Mouse (Mus musculus) hindbrain, postnatal 0 days (tissue): ENCODE results near the gene Zfp260. TPM values are rescaled to one million over a fixed set of nuclear protein-coding genes. Genes with fewer than 3 reads are reported as not detected.
"Not testable (repeated sequence)": the region's sequence is repeated elsewhere in the genome, so short reads cannot be mapped to it uniquely, and the experiment has no call there.

Source experiments
- ATAC-seq: fragments of 200-750 bp; cut with Nextera tagmentation; 2 replicates; pipeline ENCODE4 v1.8.0; 2017; ENCODE audit warnings: mild to moderate bottlenecking, moderate TSS enrichment, moderate library complexity
- DNase-seq: peaks from one replicate; pipeline ENCODE4 v3.0.0-alpha.2; 2015; ENCODE audit warnings: low spot score
- H3K27ac ChIP-seq: fragments of 300-500 bp; sonication (generic); 2 replicates; pipeline ENCODE4 v1.5.1; 2014; ENCODE audit warnings: mild to moderate bottlenecking
- H3K27me3 ChIP-seq: fragments of 300-500 bp; sonication (generic); 2 replicates; pipeline ENCODE4 v1.6.1; 2014; ENCODE audit warnings: low read length, mixed read lengths; ENCODE audit not compliant: insufficient read depth
- H3K36me3 ChIP-seq: fragments of 300-500 bp; sonication (generic); 2 replicates; pipeline ENCODE4 v1.6.1; 2014; ENCODE audit warnings: low read length, mixed read lengths; ENCODE audit not compliant: insufficient read depth
- H3K4me1 ChIP-seq: fragments of 300-500 bp; sonication (generic); 2 replicates; pipeline ENCODE4 v1.6.1; 2014; ENCODE audit warnings: antibody characterized with exemption, low read length, mixed read lengths; ENCODE audit not compliant: insufficient read depth
- H3K4me2 ChIP-seq: fragments of 300-500 bp; sonication (generic); 2 replicates; pipeline ENCODE4 v1.6.1; 2014; ENCODE audit warnings: low read depth, mild to moderate bottlenecking, low read length, moderate library complexity, mixed read lengths
- H3K4me3 ChIP-seq: fragments of 300-500 bp; sonication (generic); 2 replicates; pipeline ENCODE4 v1.5.1; 2014; ENCODE audit warnings: low read length
- H3K9ac ChIP-seq: fragments of 300-500 bp; sonication (generic); replicated peaks from 2 replicates; pipeline ENCODE4 v1.6.1; 2014; ENCODE audit warnings: mild to moderate bottlenecking, low read length, moderate library complexity, mixed read lengths
- H3K9me3 ChIP-seq: fragments of 300-500 bp; sonication (generic); 2 replicates; pipeline ENCODE4 v1.6.1; 2016; ENCODE audit warnings: low read length, mixed read lengths
- CTCF ChIP-seq: IDR thresholded peaks from 2 replicates; pipeline ENCODE4 v1.5.1; 2016; ENCODE audit warnings: antibody characterized with exemption, control low read depth, low read depth
- WGBS: fragments of 180-500 bp; shearing (Covaris S2); extraction: QIAGEN DNeasy Blood & Tissue Kit; methylation state at CpG from one replicate; pipeline ENCODE4 v1.1.7; 2014; 5-methylcytosine and 5-hydroxymethylcytosine counted together
- polyA plus RNA-seq: library from polyadenylated mRNA; unstranded; fragments of >200 nt; fragmentation: Nextera tagmentation; extraction: Ambion mirVana; gene quantifications from 2 replicates; pipeline ENCODE4 v1.2.1, GENCODE M21; 2015
- total RNA-seq: library from RNA; depleted of rRNA; stranded (reverse); fragments of >200 nt; gene quantifications from 2 replicates; pipeline ENCODE4 v1.2.3, GENCODE M21; 2014

The Zfp260 gene
- total and polyA plus RNA-seq, 2 experiments from 2014 or later = 27.4 to 49.4 TPM

DNA sequence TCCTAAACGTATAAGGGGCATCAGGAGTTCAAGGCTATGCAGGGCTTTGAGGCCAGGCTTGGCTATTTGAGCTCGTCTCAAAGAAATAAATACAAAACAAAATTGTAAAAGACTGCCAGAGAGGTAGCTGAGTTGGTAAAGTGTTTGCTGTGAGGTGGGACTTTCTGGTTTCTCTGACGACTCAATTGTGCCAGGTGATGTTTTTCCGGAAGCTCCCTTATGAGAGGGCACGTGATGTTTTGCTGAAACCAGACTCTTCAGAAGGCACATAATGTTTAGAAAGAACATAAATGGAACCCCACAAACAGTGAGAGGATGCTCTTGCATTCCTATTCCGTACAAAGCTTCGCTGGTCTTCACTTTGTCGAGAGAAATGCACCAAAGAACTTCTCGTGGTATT lies 1.9 kb upstream of the Zfp260 start:
- Histone ChIP-seq H3K27me3 (no peaks in the 10 kb centered on the region), H3K9me3 (no peaks in the 10 kb centered on the region), H3K27ac (no peak overlapping the region), H3K4me3 (no peak overlapping the region), H3K4me2 (no peak overlapping the region), H3K36me3 (no peaks in the 10 kb centered on the region), H3K9ac (no peak overlapping the region), H3K4me1 (peaks cover 9% of the 10 kb centered on the region; the same call in 1 of the 2 replicates)
- TF ChIP-seq CTCF = no peak
- ATAC-seq (no peak), DNase-seq (no peak)
- 84% methylated on average over 9 of the region's 9 CpGs for WGBS

DNA sequence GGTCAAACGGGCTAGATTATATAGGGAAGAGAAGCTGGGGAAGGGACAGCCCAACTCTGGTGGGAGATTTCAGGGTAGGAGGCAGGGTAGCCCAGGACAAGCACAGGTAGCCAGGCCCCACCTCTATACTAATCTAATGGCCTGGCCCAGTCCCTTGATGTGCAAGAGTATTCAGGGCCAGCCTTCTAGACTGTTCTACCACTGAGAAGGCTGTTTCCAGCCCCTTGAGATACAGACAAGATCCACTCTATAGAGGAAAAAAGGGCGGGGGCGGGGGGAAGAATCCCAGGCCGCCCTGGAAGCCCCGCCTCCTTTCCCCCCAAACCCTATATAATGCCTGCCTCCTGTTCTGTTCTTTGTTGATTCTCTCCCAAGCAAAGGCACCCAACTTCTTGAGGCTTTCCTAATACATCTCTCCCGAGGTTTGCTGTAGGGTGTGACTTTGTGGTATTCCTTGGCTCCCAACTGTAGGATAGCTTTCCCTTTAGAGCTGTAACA lies 610 bp upstream of the Zfp260 start:
- Histone ChIP-seq H3K27ac (peak overlapping the region; percentile 97; the same call in 1 of the 2 replicates), H3K9ac (no peak overlapping the region), H3K36me3 (no peaks in the 10 kb centered on the region), H3K4me3 (peak overlapping the region; percentile 69; the same call in 1 of the 2 replicates), H3K27me3 (no peaks in the 10 kb centered on the region), H3K4me2 (peak overlapping the region; percentile 76), H3K9me3 (no peaks in the 10 kb centered on the region), H3K4me1 (peaks cover 9% of the 10 kb centered on the region; the same call in 1 of the 2 replicates)
- DNase-seq = no peak
- 70% methylated on average over 6 of the region's 6 CpGs for WGBS
- ATAC-seq = no peak
- no peak for TF ChIP-seq CTCF

DNA sequence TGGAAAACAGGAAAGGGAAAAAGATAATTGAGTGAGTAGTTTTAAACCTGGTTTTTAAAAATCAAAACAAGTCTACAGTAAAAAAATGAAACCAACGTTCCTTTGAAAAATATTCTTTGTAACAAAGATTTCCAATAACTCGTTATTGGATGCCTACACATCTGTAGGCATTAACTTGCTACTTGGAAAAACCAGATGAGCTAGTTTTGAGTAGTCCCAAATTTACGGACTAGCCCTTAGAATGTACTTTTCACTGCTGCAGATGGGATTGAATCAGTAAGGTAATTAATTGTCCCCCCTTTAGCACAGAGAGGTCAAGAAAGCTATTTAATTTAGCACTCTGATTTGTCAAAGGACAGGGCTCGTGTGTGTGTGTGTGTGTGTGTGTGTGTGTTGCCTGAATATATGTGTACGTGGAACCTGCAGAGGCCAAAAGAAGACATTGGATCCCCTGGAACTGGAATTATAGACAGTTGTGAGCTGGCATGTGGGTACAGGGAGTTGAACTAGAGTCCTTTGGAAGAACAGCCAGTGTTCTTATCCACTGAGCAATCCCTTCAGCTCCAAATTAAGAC lies 1.1 kb downstream of the Zfp260 start:
- Histone ChIP-seq H3K9me3 (no peaks in the 10 kb centered on the region), H3K4me1 (0 out of 2 replicates have a peak, but pooled peaks cover 4% of the 10 kb centered on the region), H3K36me3 (no peaks in the 10 kb centered on the region), H3K9ac (peak overlapping the region; percentile 82), H3K4me3 (peak overlapping the region; percentile 69), H3K27me3 (no peaks in the 10 kb centered on the region), H3K4me2 (peak overlapping the region; percentile 76), H3K27ac (peak overlapping the region; percentile 97)
- ATAC-seq = no peak
- 3% methylated on average over 5 of the region's 5 CpGs for WGBS
- DNase-seq = peak; percentile 6
- no peak for TF ChIP-seq CTCF

DNA sequence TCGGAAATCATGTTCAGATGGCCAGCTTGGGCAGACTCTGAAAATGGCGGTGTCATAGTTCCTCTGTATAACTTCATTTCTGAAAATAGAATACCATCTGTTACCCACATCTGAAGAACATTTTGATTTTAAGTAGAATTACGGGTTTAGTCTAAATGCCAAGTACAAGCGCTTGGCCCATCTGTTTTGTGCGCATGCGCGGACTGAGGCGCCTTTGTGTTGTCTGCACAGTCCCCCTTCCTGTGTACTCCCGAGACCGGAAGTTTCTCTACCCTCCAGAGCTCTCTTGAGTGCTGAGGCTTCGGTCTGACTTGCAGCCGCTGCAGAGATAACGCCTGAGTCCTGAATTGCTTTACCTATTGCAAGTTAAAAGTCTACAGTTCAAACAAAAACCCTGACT lies 4.7 kb downstream of the Zfp260 start:
- Histone ChIP-seq H3K4me2 (no peak overlapping the region), H3K27me3 (no peaks in the 10 kb centered on the region), H3K4me3 (no peak overlapping the region), H3K36me3 (peaks cover 18% of the 10 kb centered on the region), H3K9me3 (no peaks in the 10 kb centered on the region; the same call in 1 of the 2 replicates), H3K27ac (no peak overlapping the region), H3K4me1 (0 out of 2 replicates have a peak, but pooled peaks cover under 1% of the 10 kb centered on the region), H3K9ac (no peak overlapping the region)
- ATAC-seq (no peak), DNase-seq (no peak)
- 88% methylated on average over 13 of the region's 13 CpGs for WGBS
- TF ChIP-seq CTCF = no peak

DNA sequence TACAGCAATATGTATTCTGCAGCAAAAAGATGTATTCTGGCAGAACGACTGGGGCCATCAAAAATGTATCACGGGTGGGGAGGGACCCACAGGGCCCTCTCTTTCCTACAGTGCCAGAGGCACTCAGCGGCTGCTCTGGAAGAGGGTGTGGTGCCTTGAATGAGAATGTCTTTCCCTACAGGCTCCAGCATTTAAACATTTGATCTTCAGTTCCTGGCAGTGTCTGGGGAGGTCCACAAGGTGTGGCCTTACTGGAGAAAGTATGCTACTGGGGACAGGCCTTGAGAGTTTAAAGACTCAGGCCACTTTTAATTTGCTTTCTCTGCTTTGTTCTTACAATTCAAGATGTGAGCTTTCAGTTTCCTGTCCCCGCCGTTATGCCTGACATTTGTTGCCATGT lies 21.5 kb downstream of the Zfp260 start:
- WGBS = 95% methylated on average over 5 of the region's 5 CpGs
- H3K4me2 ChIP-seq = no peak overlapping the region
- H3K27me3 ChIP-seq = no peaks in the 10 kb centered on the region
- DNase-seq = no peak
- no peak overlapping the region for H3K9ac ChIP-seq
- H3K9me3 ChIP-seq = no peaks in the 10 kb centered on the region
- H3K4me1 ChIP-seq = no peaks in the 10 kb centered on the region
- no peak for TF ChIP-seq CTCF
- no peak overlapping the region for H3K4me3 ChIP-seq
- no peaks in the 10 kb centered on the region for H3K36me3 ChIP-seq
- no peak overlapping the region for H3K27ac ChIP-seq
- ATAC-seq = no peak

DNA sequence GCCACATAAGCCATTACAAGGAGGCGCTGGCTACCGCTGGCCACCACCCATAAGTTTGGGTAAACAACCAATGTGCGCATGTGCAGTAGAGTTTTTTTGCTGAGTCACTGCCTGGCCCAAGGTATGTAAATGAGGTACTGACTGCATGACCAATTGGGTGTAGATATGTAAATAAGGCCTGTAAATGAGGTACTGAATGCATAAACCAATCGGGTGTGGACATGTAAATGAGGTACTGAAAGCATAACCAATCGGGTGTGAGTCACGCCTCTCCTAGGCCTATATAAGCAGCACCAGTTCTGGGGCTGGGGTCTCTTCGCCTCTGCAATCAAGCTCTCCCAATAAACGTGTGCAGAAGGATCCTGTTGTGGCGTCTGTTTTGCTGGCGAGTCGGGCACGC lies 23.4 kb downstream of the Zfp260 start:
- H3K9me3 ChIP-seq, H3K27ac ChIP-seq, H3K4me3 ChIP-seq, H3K4me1 ChIP-seq, ATAC-seq, H3K36me3 ChIP-seq, H3K27me3 ChIP-seq, DNase-seq, H3K4me2 ChIP-seq, H3K9ac ChIP-seq: not testable (repeated sequence)
- 95% methylated on average over 12 of the region's 12 CpGs for WGBS
